Mouse (Mus musculus) left cerebral cortex, adult 6 months (tissue): ENCODE measurements around the gene Fat2. TPM values are rescaled to one million over a fixed set of nuclear protein-coding genes. Genes with fewer than 3 reads are reported as not detected.

Experiments
- long read RNA-seq, 2 experiments: library from polyadenylated mRNA; unstranded; transcript quantifications; one replicate each; pipeline ENCODE4 v2.0.0; 2019 to 2020
- polyA plus RNA-seq: library from polyadenylated mRNA; unstranded; fragments of <200 nt; fragmentation: Nextera tagmentation; gene quantifications from 2 replicates; pipeline ENCODE4 v1.2.3, GENCODE M21; 2021

Fat2 gene
- polyA plus RNA-seq = 0.01 and 0.02 TPM in 2 replicates
- long read RNA-seq, experiment 1 = 0 reads
- long read RNA-seq, experiment 2 = 0 reads

DNA sequence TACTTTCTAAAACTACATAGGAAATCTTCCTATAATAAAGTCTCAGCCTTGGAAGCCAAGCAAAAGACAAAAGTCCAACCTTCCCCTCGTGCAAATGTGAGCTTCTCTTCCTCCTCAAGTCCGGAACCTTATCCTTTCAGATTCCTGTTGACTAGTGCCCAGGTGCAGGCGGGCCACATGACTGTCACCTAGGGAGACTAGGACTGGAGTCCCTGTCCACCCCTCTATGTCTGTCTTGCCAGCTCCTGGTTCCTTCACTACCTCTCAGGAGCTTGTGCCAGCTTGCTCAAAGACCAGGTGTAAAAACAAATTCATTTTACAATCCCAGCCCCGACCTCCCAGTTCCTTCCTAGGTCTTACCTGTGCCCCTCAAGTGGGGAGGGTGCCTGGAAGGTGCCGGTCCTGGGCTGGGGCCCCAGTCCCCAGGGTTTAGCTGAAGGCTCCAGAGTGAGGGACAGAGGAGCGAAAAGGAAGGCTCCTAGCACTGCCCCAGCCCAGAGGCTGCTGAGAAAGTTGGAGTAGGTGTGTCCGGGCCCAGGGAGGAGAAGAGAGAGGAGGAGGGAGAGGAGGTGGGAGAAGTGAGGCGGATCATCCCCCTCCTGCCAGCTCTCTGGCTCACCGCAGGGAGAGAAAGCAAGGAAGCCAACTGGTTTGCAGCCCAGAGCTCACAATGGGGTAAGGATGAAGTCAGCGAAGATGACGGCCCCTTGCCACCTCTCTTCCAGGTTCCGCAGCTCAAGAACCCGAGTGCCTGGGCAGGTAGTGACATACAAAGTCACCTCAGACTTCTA lies at the start of gene Fat2:
Fat2 (minus strand) TSS at position 464 of the 791 bp plus-strand sequence.

DNA sequence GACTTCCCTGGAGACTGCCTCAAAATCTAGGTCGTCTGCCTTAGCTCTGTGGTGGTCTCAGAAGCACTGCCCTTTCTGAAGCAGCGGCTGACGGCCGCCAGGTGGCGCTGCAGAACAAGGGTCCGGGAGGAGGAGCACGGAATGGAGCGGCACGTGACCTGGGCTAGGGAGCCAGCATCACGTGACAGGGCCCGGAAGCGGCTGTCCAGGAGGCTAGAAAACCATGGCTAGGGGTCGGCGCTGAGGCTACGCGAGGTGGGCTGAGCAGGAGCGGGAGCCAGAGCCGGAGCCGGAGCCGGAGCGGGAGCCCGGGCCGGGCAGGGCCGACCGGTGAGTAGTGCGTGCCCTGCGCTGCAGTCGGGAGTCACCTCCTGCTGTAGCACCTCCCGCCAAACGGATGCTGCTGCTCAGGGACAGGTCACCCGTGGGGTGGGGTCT lies 132.2 kb downstream of the Fat2 start, which contains the start of gene Slc36a1:
Slc36a1 (plus strand) TSS at position 192 of the 438 bp plus-strand sequence.

Other genes with a start within 250 kb of the Fat2 start
- gene Gm2a, start 238.4 kb downstream of the Fat2 start, polyA plus RNA-seq = 68.2 and 80.1 TPM in 2 replicates
- gene Slc36a3, start 184.9 kb downstream of the Fat2 start, polyA plus RNA-seq = not detected in 2 replicates
- gene Slc36a2, start 151.5 kb downstream of the Fat2 start, polyA plus RNA-seq = 0.28 and 0.29 TPM in 2 replicates
- gene Slc36a1, start 132.2 kb downstream of the Fat2 start, polyA plus RNA-seq = 4.1 and 7.1 TPM in 2 replicates
- gene Sparc, start 86.6 kb upstream of the Fat2 start, polyA plus RNA-seq = 108 and 137 TPM in 2 replicates
- gene Atox1, start 124.7 kb upstream of the Fat2 start, polyA plus RNA-seq = 445 and 505 TPM in 2 replicates
- 30.5 and 37.7 TPM in 2 replicates for gene G3bp1, start 133.1 kb upstream of the Fat2 start, polyA plus RNA-seq